Mouse (Mus musculus) NIH3T3 (cell line): ENCODE data around the gene 0610009B22Rik.

Experiments used
- DNase-seq: peaks from one replicate; pipeline ENCODE4 v3.0.0-alpha.2; 2012; ENCODE audit warnings: low read depth

0610009B22Rik gene

GRCm38 (mm10) chr11:51635525-51636322 is 53.0 kb downstream of the 0610009B22Rik start, which contains the start of gene Rmnd5b:
Rmnd5b (minus strand) TSS chr11:51635896.
- DNase-seq, result peak; percentile 89
